Mouse (Mus musculus): ENCODE results near the gene Hist2h3b. TPM values are rescaled to one million over a fixed set of nuclear protein-coding genes. Genes with fewer than 3 reads are reported as not detected.
"Not testable (repeated sequence)": the region's sequence is repeated elsewhere in the genome, so short reads cannot be mapped to it uniquely, and the experiment has no call there.

Hist2h3b gene
- total RNA-seq, 2 experiments from 2014 or later = 7.7 to 11.5 TPM

DNA sequence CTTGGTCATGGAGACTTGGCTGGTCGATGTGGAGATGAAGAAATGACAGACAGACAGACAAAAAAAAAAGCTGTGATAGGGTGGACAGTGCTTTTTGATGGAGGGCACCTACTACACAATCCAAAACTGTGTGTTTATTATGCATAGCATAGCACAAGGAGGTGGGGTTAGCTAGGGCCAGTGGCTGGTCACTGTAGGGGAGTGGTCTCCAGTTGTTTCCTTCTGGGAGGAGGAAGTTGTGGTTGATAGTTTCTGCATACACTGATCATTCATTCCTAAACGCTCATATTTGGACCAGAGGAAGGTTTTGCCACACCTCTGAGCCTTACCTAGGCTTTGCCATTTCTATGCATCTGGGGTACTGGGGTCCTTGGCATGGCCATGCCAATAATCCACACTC, 38.0 kb upstream of the Hist2h3b start:
- no peak for DNase-seq
- Histone ChIP-seq H3K27ac (no peak overlapping the region), H3K4me3 (no peak overlapping the region)
- intact Hi-C loops (cut with DNase I) = no loop called here
- TF ChIP-seq CTCF (IDR thresholded peaks at IDR 0.05) = no peak

DNA sequence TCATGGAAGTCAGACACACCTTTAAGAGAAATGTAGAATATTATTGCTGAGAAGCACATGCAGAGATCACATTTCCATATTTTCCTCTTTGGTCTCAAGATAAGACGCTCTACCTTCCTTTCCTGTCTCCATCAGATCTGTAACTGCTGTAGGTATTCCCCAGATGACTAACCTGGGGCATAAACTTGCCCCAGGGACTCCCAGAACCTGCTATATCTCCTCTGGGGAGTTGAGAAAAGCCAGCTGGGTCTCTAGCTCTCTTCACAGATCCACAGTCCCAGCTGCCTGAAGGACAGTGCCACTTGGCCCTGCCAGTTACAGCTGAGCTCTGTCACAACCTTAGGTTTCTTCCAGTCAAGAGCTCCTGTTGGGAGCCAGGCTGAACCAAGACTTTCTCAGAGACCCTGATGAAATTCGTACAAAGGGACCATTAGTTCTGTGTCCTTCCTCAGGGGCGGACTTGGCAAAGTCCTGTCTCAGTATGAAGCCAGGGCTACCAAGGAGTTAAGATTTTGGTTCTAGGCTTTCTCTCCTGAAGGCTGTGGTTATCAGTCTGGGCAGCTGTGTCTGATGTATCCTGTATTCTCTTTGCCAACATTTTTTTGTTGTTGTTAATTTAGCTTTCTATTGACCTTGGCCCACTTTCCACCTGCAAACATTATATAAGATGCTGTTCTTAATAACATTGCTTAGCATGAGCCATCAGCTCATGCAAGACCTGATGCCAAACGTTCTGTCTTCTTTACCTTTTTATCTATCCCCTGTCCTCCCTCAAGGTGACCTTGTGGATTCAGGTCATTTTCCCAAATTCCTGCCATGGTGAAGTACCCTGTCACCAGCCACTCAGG, 37.3 kb upstream of the Hist2h3b start:
- intact Hi-C loops (cut with DNase I) = no loop called here
- TF ChIP-seq CTCF (IDR thresholded peaks at IDR 0.05) = no peak

DNA sequence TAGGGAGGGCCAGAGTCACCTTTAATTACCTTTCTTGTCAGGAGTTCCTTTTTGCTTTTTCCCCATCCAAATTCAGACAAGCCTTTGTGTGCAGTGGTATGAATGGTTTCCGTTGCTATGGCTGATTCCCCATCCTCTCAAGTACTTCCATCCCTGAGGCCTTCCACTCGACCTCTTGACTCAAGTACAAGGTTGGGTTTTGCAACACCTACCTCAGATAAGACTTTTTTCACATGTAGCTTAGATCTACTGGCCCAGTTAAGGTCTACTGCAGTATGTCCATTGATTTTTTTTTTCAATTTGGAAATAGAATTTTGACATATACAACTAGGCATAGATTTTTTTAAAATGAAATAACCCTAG, 36.7 kb upstream of the Hist2h3b start:
- DNase-seq = no peak
- Histone ChIP-seq H3K27ac (no peak overlapping the region), H3K4me3 (no peak overlapping the region)
- no peak for TF ChIP-seq CTCF (IDR thresholded peaks at IDR 0.05)
- intact Hi-C loops (cut with DNase I) = no loop called here

More for the DNA sequence above, 37.3 kb upstream of the Hist2h3b start:
- Histone ChIP-seq H3K27ac (0 out of 2 replicates have a peak overlapping the region, but pooled peaks have one; percentile 20), H3K4me3 (no peak overlapping the region)
- no peak for DNase-seq

DNA sequence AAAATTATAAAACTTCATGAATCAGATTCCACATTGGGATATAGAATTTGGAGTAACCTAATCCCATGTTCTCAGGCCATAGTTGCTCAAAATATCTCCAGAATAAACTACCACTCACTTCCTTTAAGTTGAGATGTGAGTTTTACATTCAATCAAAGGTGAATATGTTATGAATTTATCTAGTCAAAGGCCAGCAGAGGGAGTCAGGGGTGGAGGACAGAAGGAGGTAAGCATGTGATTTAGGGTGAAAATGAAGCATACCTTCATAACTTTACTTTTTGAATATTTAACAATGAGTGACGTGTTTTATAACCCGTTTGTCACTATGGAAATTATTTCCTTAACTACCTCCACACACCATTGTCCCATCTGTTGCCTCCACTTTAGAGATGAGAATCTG, 33.5 kb upstream of the Hist2h3b start:
- no peak for TF ChIP-seq CTCF (IDR thresholded peaks at IDR 0.05)
- Histone ChIP-seq H3K27ac (no peak overlapping the region), H3K4me3 (no peak overlapping the region)
- no peak for DNase-seq
- intact Hi-C loops (cut with DNase I) = no loop called here

DNA sequence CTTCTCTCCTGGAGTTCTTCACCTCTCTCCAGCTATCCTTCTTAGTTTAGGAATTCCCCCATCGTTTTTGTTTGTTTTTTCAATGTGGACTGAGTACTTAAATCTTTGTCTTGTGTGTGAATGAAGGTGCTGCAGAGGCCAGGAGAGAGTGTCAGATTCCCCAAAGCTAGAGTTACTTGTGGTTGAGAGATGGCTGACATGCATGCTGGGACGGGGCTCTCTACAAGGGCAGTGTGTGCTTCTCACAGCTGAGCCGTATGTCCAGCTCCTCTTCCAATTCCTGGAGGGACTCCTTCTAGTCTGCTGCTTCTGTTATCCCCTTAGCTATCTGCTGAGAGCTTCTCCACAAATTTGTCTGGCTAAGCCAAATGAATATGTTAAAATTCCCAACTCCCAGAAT, 32.6 kb upstream of the Hist2h3b start:
- DNase-seq = no peak
- no peak overlapping the region for H3K27ac ChIP-seq
- no peak for TF ChIP-seq CTCF (IDR thresholded peaks at IDR 0.05)
- intact Hi-C loops (cut with DNase I) = loop anchor here (2.0 kb wide), 1 partner anchor 13 kb away; no protein-coding TSS in a partner anchor
- H3K4me3 ChIP-seq = no peak overlapping the region

DNA sequence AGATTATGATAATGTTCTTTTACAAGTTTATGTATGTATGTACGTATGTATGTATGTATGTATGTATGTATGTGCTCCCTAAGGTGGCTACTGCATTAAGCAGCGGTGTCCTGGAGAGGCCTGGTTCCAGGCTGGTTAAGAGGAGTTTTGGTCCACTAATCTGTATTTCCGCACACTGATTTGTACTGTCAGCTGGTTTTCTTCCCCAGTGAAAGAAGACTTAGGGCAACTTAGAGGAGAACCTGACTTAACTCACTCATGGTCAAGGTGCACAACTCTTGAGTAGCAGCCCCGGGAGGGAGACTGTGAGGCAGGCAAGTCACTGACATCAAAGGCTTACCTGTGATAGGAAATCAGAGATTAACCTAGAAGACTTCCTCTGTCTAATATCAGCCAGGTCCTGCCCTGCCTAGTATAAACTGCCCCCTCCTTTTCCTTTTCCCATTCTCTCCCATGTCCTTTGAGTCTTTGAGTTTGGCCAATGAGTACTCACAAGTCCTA, 31.6 kb upstream of the Hist2h3b start:
- H3K27ac ChIP-seq = no peak overlapping the region
- intact Hi-C loops (cut with DNase I) = loop anchor here (2.0 kb wide), 1 partner anchor 14 kb away; no protein-coding TSS in a partner anchor
- DNase-seq = no peak
- no peak for TF ChIP-seq CTCF (IDR thresholded peaks at IDR 0.05)
- no peak overlapping the region for H3K4me3 ChIP-seq

DNA sequence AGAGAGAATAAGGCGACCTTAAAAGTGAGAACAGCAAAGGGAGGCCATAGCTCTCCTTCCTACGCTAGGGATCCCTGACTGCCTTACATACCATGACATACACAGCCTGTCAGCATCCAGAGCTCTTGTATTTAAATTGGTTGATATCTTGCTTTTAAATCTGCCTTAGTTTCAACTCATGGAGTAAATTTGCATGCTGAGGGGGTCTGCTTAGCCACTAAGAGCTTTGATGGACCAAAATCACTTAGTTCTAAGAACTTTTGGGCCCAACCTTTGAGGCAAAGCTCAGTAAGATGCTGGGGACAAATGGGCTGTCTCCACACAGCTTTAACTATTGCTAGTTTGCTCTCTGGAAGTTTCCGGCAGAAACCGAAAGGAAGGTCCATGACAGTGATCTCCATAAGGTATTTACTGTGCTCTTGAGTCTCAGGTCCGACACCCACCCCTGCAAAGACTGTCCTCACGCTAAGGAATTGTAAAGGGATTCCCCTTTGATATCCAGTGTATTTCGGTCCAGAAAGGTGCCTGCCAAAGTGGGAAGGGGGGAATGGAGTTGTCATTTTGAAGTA, 31.0 kb upstream of the Hist2h3b start:
- TF ChIP-seq CTCF (IDR thresholded peaks at IDR 0.05) = no peak
- Histone ChIP-seq H3K4me3 (no peak overlapping the region), H3K27ac (no peak overlapping the region)
- intact Hi-C loops (cut with DNase I) = loop anchor here (2.0 kb wide), 1 partner anchor 15 kb away; no protein-coding TSS in a partner anchor
- DNase-seq = no peak

DNA sequence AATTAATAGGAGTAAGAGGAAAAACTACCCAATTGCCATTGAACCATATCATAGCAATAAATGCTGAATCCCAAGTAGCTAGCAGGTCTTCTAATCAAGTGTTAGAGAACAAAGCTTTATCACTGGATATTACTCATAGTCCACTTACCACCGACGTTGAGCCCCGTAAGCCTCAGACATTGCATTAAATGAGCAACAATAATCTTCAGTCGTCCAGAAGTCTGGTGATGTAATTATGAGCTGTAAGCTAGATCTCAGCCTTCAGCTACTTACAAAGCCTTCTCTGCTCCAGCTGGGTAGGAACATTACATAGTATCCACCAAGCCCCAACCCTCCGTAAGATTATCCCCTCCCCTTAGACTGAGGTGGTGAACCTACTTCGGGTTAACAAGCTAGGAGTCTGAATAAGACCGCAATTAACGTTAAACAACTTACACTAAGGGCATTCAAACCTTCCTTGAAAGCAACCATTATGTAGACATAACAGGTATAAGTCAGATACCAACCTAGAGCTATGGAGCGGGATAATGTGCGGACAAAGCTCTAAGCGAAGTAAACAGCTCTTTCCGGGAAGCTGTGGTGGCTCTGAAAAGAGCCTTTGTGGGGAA, 30.4 kb upstream of the Hist2h3b start:
- Histone ChIP-seq H3K4me3 (peak overlapping the region; percentile 19; the same call in 1 of the 2 replicates), H3K27ac (no peak overlapping the region)
- DNase-seq = no peak
- intact Hi-C loops (cut with DNase I) = loop anchor here (2.0 kb wide), 1 partner anchor 15 kb away; no protein-coding TSS in a partner anchor
- TF ChIP-seq CTCF (IDR thresholded peaks at IDR 0.05) = no peak

DNA sequence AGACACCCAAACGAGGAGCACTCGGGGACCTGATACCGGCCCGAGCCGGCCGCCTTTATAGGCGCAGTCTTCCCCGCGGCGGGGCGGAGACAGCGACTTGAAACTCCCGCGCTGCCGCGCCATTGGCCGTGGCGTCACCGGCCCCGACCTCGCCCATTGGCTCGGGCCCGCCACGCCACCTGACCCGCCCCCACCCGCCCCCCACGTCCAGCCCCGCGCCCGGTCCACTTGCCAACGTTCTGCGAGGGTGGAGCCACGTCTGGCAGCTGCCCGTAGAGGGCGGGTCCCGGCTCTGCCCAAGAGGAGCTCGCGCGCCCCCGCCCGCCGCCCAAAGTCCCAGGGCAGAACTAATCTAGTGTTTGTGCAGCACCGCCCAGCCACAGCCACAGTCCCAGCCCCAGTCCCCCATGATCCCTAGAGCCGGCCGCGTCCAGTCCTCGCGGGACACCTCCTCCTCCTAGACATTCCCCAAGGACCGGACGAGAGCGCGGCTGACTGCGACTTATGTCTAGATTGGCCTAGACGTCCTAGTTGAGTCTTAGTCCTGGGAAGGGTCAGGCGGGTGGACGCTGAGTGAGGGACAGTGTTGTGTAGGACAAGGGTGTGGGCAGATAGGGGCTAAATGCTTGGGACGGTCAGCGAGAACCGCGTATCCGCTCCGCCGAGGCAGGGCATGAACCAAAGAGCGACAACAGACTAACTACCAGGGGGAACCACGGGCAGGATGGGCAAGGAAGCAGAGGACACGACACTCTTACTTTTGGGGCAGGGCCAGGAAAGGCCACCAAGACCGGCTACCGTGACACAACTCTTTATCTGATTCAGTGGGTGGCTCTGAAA, 29.3 kb upstream of the Hist2h3b start, which contains the start of gene Hist2h3c2:
Gene Hist2h3c2 (minus strand): TSS at position 174 of the 840 bp plus-strand sequence.
- DNase-seq = peak; percentile 64
- Histone ChIP-seq H3K4me3 (peak within 1 kb of the TSS; percentile 71), H3K27ac (peak within 1 kb of the TSS; percentile 92)
- intact Hi-C loops (cut with DNase I) = not testable (repeated sequence)

DNA sequence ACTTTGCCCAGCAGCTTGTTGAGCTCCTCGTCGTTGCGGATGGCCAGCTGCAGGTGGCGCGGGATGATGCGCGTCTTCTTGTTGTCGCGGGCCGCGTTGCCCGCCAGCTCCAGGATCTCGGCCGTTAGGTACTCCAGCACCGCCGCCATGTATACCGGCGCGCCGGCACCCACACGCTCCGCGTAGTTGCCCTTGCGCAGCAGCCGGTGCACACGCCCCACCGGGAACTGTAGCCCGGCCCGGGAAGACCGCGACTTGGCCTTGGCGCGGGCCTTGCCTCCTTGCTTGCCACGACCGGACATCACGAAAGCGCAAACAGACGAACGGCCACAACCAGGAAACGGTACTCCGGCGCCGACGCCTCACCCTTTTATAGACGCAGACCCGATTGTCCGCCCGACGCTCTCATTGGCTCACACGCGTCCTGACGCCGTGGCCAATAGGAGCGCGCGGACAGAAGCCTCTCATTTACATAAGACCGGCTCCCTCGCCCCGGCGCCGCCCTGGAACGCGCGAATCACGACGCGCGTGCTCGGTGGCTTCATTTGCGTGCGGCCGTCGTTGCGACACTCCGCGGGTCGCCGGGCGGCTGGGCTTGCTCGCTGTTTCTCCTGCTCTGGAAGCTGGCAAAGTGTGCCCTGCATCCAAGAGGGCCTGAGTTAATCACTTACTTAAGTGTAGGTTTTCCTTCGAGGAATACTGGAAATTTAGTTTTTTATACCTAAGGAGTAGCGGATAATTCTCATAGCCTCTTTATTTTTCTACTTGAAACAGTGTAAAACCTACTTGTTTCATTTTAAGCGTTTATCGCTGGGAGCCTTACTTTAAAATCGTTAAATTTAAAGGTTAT, 28.3 kb upstream of the Hist2h3b start, which contains the start of gene Hist2h2aa2:
Gene Hist2h2aa2 (minus strand): TSS at position 328 of the 850 bp plus-strand sequence.
- intact Hi-C loops (cut with DNase I) = not testable (repeated sequence)
- Histone ChIP-seq H3K27ac (peak within 1 kb of the TSS; percentile 92), H3K4me3 (peak within 1 kb of the TSS; percentile 71)
- DNase-seq = peak; percentile 95

DNA sequence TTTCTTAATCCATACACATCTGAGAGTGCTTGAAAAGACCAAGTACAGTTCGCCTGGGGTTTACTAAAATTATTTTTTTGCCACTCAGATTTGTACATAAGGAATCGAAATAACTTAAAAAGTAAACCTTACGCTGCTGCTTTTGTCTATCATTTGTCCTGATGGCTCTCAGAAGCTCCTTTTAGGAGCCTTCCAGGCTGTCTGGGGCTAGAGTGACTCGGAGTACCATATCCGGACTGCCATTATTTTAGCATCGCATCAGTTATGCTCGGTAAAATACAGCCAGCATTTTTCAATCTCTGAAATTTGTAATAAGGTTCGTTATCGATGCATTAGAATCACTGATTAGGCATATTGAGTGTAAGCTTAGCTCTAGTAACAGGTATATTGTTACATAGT, 27.7 kb upstream of the Hist2h3b start:
- H3K27ac ChIP-seq = peak overlapping the region; percentile 89
- no peak for TF ChIP-seq CTCF (IDR thresholded peaks at IDR 0.05)
- intact Hi-C loops (cut with DNase I) = no loop called here
- DNase-seq = no peak
- peak overlapping the region; percentile 64 for H3K4me3 ChIP-seq
